Mouse (Mus musculus): ENCODE results near the gene Gm28308. TPM values are rescaled to one million over a fixed set of nuclear protein-coding genes. Genes with fewer than 3 reads are reported as not detected.

Gene Gm28308
- polyA plus RNA-seq, 1 experiment from 2014 or later, result not detected

DNA sequence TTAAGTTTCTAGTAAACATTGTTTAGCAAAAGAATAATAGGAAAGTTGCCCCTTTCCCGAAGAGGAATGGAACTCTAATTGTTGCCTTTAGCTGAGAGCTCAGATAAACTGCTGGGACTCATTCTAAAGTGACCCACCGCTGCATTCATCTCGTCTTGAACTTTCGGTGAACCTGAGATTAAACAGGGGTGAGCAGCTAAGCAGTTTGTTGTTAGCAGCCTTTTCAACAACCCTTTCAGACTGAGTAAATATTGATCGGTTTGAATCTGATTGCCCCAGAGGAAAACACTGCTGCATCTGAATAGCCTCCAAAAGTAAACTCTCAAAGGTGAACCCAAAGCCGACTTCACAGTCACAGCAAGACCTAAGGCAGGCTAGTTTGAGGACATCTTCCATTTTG lies 59.9 kb downstream of the Gm28308 start:
- Histone ChIP-seq H3K27ac (ENCODE audit: low read length) (no peak overlapping the region), H3K27me3 (ENCODE audit: control insufficient read depth, insufficient read depth, low read length) (peaks cover 88% of the 10 kb centered on the region), H3K9ac (ENCODE audit: low read length) (no peak overlapping the region), H3K4me3 (ENCODE audit: low read length) (no peak overlapping the region), H3K4me1 (ENCODE audit: control insufficient read depth, insufficient read depth, low read length) (peaks cover 2% of the 10 kb centered on the region; the same call in 1 of the 2 replicates), H3K9me3 (replicated peaks; ENCODE audit: control insufficient read depth, low read length) (peaks cover 5% of the 10 kb centered on the region; the same call in 1 of the 2 replicates), H3K4me2 (ENCODE audit: low read depth, low read length) (no peak overlapping the region), H3K36me3 (ENCODE audit: control insufficient read depth, insufficient read depth) (no peaks in the 10 kb centered on the region)
- no peak for ATAC-seq (replicated peaks; ENCODE audit: extremely low read depth, insufficient read depth, low FRiP score)
- WGBS, result 14% methylated on average over 6 of the region's 6 CpGs

DNA sequence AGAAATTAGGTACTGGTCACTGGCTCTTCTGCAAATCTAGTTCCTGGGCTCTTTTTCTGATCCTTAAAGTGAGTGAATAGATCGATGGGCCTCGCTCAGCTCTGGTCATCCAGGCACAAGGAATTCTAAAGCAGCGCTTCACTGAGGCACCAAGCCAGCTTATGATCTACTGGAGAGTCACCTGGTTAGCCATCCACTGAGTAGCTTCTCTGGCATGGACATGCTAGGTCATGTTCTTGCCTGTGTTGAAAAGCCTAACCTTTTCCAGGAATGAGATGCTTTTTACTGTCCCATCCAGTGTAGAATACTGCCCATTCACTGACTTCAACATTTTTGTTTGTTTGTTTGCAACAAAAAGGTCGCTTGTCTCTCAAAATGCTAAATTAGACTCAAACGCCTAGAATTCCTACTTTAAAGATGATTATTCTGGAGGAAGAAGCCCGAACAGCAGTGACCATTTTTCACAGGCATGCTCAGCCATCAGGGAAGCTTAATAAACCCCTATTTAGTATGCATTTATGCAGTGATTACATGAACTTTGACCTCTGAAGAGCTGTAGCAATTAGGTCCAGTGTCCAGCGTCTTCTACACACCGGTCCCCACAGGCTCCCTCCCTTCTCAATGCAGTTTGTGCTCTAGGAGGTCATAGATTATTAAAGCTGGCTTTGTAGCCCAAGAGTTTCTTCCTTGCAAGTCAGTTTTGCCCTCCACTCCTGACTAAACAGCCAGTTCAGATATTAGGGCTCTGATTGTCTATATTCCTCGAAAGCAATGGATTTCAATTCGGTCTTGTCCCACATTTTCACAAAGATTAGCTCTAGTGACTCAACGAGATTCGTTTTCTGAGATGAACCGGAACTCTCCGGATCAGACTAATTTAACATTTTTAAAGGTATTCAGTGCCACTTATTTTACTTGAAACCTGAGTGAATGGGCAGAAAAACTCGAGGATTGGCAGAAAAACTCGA lies 60.6 kb downstream of the Gm28308 start:
- H3K9me3 ChIP-seq (replicated peaks; ENCODE audit: control insufficient read depth, low read length), result peaks cover 5% of the 10 kb centered on the region; the same call in 1 of the 2 replicates
- peaks cover 85% of the 10 kb centered on the region for H3K27me3 ChIP-seq (ENCODE audit: control insufficient read depth, insufficient read depth, low read length)
- no peak for ATAC-seq (replicated peaks; ENCODE audit: extremely low read depth, insufficient read depth, low FRiP score)
- no peak overlapping the region for H3K27ac ChIP-seq (ENCODE audit: low read length)
- 22% methylated on average over 16 of the region's 16 CpGs for WGBS
- H3K9ac ChIP-seq (ENCODE audit: low read length), result no peak overlapping the region
- H3K4me2 ChIP-seq (ENCODE audit: low read depth, low read length), result no peak overlapping the region
- H3K4me3 ChIP-seq (ENCODE audit: low read length), result no peak overlapping the region
- no peaks in the 10 kb centered on the region for H3K36me3 ChIP-seq (ENCODE audit: control insufficient read depth, insufficient read depth)
- H3K4me1 ChIP-seq (ENCODE audit: control insufficient read depth, insufficient read depth, low read length), result no peaks in the 10 kb centered on the region

- Histone ChIP-seq H3K4me2 (ENCODE audit: low read depth, low read length) (no peak overlapping the region), H3K27ac (ENCODE audit: low read length) (no peak overlapping the region), H3K27me3 (ENCODE audit: control insufficient read depth, insufficient read depth, low read length) (peaks cover 81% of the 10 kb centered on the region), H3K36me3 (ENCODE audit: control insufficient read depth, insufficient read depth) (no peaks in the 10 kb centered on the region), H3K9me3 (replicated peaks; ENCODE audit: control insufficient read depth, low read length) (peaks cover 5% of the 10 kb centered on the region; the same call in 1 of the 2 replicates), H3K4me3 (ENCODE audit: low read length) (no peak overlapping the region), H3K4me1 (ENCODE audit: control insufficient read depth, insufficient read depth, low read length) (no peaks in the 10 kb centered on the region), H3K9ac (ENCODE audit: low read length) (no peak overlapping the region)
- 24% methylated on average over 4 of the region's 4 CpGs for WGBS
- no peak for ATAC-seq (replicated peaks; ENCODE audit: extremely low read depth, insufficient read depth, low FRiP score)
Measured at GRCm38 (mm10) chr6:52151571-52151970, 61.6 kb downstream of the Gm28308 start.

- Histone ChIP-seq H3K36me3 (ENCODE audit: control insufficient read depth, insufficient read depth) (no peaks in the 10 kb centered on the region), H3K4me3 (ENCODE audit: low read length) (no peak overlapping the region), H3K4me2 (ENCODE audit: low read depth, low read length) (no peak overlapping the region), H3K27me3 (ENCODE audit: control insufficient read depth, insufficient read depth, low read length) (peaks cover 75% of the 10 kb centered on the region), H3K27ac (ENCODE audit: low read length) (no peak overlapping the region), H3K9ac (ENCODE audit: low read length) (no peak overlapping the region), H3K9me3 (replicated peaks; ENCODE audit: control insufficient read depth, low read length) (peaks cover 5% of the 10 kb centered on the region; the same call in 1 of the 2 replicates), H3K4me1 (ENCODE audit: control insufficient read depth, insufficient read depth, low read length) (no peaks in the 10 kb centered on the region)
- ATAC-seq (replicated peaks; ENCODE audit: extremely low read depth, insufficient read depth, low FRiP score), result no peak
- WGBS, result 11% methylated on average over 16 of the region's 16 CpGs
Measured at GRCm38 (mm10) chr6:52150401-52150966, 62.7 kb downstream of the Gm28308 start.

- Histone ChIP-seq H3K9ac (ENCODE audit: low read length) (no peak overlapping the region), H3K27ac (ENCODE audit: low read length) (no peak overlapping the region), H3K36me3 (ENCODE audit: control insufficient read depth, insufficient read depth) (no peaks in the 10 kb centered on the region), H3K27me3 (ENCODE audit: control insufficient read depth, insufficient read depth, low read length) (peaks cover 5% of the 10 kb centered on the region; the same call in 1 of the 2 replicates), H3K4me2 (ENCODE audit: low read depth, low read length) (no peak overlapping the region), H3K4me3 (ENCODE audit: low read length) (no peak overlapping the region), H3K9me3 (replicated peaks; ENCODE audit: control insufficient read depth, low read length) (no peaks in the 10 kb centered on the region), H3K4me1 (ENCODE audit: control insufficient read depth, insufficient read depth, low read length) (no peaks in the 10 kb centered on the region)
- ATAC-seq (replicated peaks; ENCODE audit: extremely low read depth, insufficient read depth, low FRiP score), result no peak
- 85% methylated on average over 5 of the region's 5 CpGs for WGBS
Measured at GRCm38 (mm10) chr6:52139115-52139514, 74.0 kb downstream of the Gm28308 start.

- Histone ChIP-seq H3K36me3 (ENCODE audit: control insufficient read depth, insufficient read depth) (no peaks in the 10 kb centered on the region), H3K9ac (ENCODE audit: low read length) (no peak overlapping the region), H3K4me2 (ENCODE audit: low read depth, low read length) (no peak overlapping the region), H3K4me1 (ENCODE audit: control insufficient read depth, insufficient read depth, low read length) (no peaks in the 10 kb centered on the region), H3K4me3 (ENCODE audit: low read length) (no peak overlapping the region), H3K27ac (ENCODE audit: low read length) (no peak overlapping the region), H3K27me3 (ENCODE audit: control insufficient read depth, insufficient read depth, low read length) (peaks cover 4% of the 10 kb centered on the region; the same call in 1 of the 2 replicates), H3K9me3 (replicated peaks; ENCODE audit: control insufficient read depth, low read length) (no peaks in the 10 kb centered on the region)
- ATAC-seq (replicated peaks; ENCODE audit: extremely low read depth, insufficient read depth, low FRiP score), result no peak
- WGBS, result 65% methylated on average over 10 of the region's 10 CpGs
Measured at GRCm38 (mm10) chr6:52138576-52138975, 74.6 kb downstream of the Gm28308 start.

GRCm38 (mm10) chr6:52137841-52138535 lies 75.2 kb downstream of the Gm28308 start:
- Histone ChIP-seq H3K27ac (ENCODE audit: low read length) (no peak overlapping the region), H3K27me3 (ENCODE audit: control insufficient read depth, insufficient read depth, low read length) (peaks cover 4% of the 10 kb centered on the region; the same call in 1 of the 2 replicates)

DNA sequence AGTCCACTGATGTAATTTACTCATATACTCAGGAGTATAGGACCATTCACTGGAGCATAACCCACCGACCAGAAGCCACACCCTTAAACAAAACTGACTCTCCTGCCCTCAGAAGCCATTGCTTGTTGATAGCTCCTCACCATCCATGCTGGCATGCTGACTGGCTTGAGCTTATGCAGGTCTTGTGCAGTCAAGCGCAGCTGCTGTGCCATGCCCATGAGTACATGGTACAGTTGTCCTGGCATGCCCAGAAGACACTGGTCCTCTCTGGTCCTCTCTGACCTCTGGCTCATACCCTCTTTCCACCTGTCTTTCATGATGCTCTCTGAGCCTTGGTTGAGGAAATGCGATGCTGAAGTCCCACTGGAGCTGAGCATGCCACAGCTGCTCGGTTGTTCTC lies 89.5 kb downstream of the Gm28308 start:
- 75% methylated on average over 4 of the region's 4 CpGs for WGBS
- Histone ChIP-seq H3K9ac (ENCODE audit: low read length) (no peak overlapping the region), H3K4me3 (ENCODE audit: low read length) (no peak overlapping the region), H3K27me3 (ENCODE audit: control insufficient read depth, insufficient read depth, low read length) (peaks cover 35% of the 10 kb centered on the region), H3K27ac (ENCODE audit: low read length) (no peak overlapping the region), H3K36me3 (ENCODE audit: control insufficient read depth, insufficient read depth) (no peaks in the 10 kb centered on the region), H3K4me1 (ENCODE audit: control insufficient read depth, insufficient read depth, low read length) (no peaks in the 10 kb centered on the region), H3K9me3 (replicated peaks; ENCODE audit: control insufficient read depth, low read length) (peaks cover 12% of the 10 kb centered on the region), H3K4me2 (ENCODE audit: low read depth, low read length) (no peak overlapping the region)
- ATAC-seq (replicated peaks; ENCODE audit: extremely low read depth, insufficient read depth, low FRiP score), result no peak

More at GRCm38 (mm10) chr6:52137841-52138535, 75.2 kb downstream of the Gm28308 start:
- H3K4me3 ChIP-seq (ENCODE audit: low read length), result no peak overlapping the region
- H3K36me3 ChIP-seq (ENCODE audit: control insufficient read depth, insufficient read depth), result no peaks in the 10 kb centered on the region
- no peak for ATAC-seq (replicated peaks; ENCODE audit: extremely low read depth, insufficient read depth, low FRiP score)
- H3K4me1 ChIP-seq (ENCODE audit: control insufficient read depth, insufficient read depth, low read length), result no peaks in the 10 kb centered on the region
- no peak overlapping the region for H3K4me2 ChIP-seq (ENCODE audit: low read depth, low read length)
- H3K9me3 ChIP-seq (replicated peaks; ENCODE audit: control insufficient read depth, low read length), result no peaks in the 10 kb centered on the region
- 70% methylated on average over 9 of the region's 9 CpGs for WGBS
- H3K9ac ChIP-seq (ENCODE audit: low read length), result no peak overlapping the region

All from heart, embryonic 16.5 days (tissue).